Mouse (Mus musculus) neural tube, embryonic 10.5 days (tissue): ENCODE measurements around the gene Hc.

Experiments used
- DNase-seq: peaks from one replicate; pipeline ENCODE4 v3.0.0-alpha.2; 2017; ENCODE audit warnings: low spot score; ENCODE audit errors: extremely low spot score

Gene Hc

GRCm38 (mm10) chr2:34978226-34978625 is 83.0 kb downstream of the Hc start:
- no peak for DNase-seq

DNA sequence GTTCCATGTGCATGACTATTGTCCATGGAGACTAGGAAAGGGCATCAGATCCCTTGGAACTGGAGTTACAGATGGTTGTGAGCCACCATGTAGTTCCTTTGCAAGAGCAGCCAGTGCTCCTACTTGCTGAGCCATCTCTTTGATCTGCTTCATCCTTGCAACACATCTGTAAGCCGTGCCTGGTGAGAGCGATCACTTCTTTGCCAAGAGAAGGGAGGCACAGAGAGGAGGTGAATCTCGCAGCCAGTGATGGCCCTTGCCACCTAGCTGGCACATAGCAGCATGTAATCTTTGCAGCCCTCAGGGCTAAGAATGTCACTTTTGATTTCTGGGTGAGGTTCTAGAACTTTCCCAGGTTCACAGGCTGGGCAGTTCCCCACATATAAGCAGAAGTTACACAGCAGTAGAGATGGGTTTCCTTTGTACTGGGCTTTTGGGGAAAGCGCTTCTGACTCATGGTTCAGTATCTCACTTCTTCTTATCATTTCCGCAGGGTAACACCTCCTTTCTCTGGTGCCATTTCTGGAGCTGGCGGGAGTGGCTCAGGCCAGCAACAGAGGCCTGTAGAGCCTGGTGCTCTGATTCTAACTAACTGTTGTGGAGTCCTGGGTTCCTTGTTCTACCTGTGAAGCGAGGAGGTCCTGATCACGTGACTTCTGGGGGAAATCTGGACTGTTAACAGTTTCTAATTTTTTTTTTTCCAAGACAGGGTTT is 84.1 kb downstream of the Hc start:
- DNase-seq: no peak

DNA sequence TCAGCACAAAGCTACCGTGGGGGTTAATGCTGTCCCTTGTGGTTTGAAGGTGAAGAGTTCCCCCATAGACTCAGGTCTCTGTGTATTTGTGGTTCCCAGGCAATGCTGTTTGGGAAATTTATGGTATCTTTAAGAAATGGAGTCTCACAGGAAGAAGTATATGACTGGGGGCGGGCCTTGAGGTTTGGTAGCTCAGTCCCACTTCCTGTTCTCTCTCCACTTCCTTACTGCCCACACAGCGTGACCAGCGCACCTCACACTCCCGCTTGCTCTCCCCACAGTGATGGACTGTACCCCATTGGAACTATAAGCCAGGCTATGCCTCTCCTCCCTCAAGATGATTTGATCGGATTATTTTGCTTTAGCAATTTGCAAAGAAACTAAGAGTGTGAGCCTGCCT is 84.8 kb downstream of the Hc start:
- no peak for DNase-seq

DNA sequence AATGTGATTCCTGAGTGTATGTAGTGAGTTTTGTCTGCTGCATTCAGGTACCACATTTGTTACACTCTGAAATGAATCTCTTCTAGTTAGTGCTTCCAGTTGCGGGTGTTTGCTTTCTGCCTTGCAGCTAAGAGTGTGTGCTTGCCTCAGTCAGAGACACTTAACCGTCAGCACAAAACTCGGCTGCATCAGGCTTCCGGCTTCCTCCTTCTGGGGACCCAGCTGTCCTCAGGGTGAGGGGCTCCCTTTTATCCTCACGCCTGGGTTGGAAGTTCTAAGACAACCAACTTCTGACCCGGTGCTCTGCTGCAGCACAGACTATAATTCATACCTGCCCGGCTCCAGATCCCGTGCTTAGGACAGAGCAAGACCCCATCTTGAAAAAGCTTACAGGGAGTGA is 88.2 kb downstream of the Hc start:
- DNase-seq: no peak

GRCm38 (mm10) chr2:34971080-34971888 is 90.0 kb downstream of the Hc start:
- no peak for DNase-seq

DNA sequence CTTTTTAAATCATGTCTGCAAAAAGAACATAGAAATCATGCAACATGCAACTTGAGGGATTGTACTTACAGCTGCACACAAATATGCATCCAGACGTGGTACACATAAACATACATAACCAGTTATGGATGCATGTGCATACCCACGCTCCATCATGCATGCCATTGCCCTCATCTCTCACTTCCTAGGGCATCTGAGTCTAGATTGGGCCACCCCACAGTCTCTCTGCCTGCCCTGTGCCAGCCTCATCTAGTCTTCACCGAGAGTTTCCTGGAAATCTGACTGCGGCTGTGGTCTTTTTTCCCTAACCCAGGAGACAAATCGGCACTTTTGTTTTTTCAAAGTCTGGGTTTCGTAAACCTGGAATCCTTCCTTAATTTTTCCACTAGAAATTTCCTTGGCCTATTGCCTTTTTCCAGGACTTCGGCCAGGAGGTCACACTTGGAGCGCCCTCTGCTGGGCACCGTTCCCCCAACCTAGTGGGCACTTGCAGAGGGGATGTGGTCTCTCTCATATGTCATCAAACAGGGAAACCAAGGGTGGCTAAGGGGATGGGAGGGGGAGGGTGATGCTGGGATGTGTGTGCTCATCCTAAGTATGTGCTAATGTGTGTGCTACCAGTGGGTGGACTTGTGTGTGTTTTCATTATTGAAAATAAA is 91.0 kb downstream of the Hc start:
- peak; percentile 83 for DNase-seq

- no peak for DNase-seq
Measured at GRCm38 (mm10) chr2:34969166-34969565, 92.1 kb downstream of the Hc start.

- no peak for DNase-seq
Measured at GRCm38 (mm10) chr2:34966243-34966934, 94.8 kb downstream of the Hc start.

- no peak for DNase-seq
Measured at GRCm38 (mm10) chr2:34965806-34966205, 95.4 kb downstream of the Hc start.

GRCm38 (mm10) chr2:34965293-34965692 is 95.9 kb downstream of the Hc start:
- peak; percentile 28 for DNase-seq

DNA sequence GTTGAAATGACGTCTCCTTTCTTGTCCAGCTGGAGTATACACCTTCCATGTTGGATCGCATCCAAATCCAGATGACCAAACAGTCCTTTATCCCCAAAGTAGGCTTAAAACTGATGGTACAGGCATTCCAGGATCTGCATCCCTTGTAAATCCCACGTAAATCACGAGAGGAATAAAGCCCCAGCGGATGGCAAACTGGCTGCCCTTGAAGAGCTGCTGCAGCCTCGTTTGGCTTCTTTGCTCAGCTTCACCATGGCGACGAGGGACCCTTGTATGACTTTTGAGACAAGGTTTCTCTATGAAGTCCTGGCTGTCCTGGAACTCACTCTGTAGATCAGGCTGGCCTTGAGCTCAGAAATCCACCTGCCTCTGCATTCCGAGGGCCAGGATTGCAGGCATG is 96.6 kb downstream of the Hc start:
- DNase-seq: no peak

- DNase-seq: no peak
Measured at GRCm38 (mm10) chr2:34964230-34964629, 97.0 kb downstream of the Hc start.

DNA sequence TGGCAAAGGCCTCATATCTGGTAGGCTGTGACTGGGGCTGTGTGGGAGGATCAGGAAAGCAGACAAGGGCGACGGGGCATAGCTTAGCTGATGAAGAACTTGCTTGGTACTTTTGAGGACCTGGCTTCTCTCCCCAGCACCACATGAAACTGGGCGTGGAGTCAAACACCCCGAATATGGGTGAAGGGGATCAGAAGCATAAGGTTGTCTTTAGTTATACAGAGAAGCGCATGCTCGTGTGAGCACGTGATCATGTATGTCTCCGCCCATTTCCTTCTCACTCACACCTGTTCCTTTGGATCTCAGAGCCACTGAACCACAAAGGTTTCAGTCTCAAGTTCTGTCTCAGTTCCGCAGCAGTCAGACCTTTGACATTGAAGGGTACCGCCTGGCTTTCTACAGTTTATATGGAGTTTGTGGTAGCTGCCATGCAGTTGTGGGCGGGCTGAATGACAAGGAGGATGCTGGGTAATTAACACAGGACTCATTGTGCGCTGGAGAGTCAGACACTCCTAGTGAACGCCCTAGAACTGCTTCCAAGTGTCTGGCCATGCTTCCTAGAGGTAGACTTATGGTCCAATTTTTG is 97.8 kb downstream of the Hc start:
- no peak for DNase-seq

DNA sequence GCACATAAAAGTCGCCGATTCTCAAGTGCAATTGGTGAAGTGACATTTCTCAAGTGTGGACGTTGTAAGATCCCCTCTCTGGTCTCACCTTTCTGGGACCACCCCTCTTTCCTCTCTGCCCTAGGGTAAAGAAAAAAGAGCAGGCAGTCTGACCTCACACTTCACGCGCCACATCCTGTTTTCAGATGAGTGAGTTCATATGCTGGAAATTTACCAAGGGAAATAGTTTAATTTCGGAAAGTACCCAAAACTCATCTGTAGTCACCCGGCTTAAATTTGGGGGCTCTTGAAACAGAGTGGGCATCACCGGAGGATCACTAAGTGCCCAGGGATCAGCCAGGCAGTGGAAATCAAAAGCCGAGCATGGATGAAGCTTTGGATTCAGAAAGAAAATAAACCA is 98.3 kb downstream of the Hc start:
- DNase-seq: no peak

DNA sequence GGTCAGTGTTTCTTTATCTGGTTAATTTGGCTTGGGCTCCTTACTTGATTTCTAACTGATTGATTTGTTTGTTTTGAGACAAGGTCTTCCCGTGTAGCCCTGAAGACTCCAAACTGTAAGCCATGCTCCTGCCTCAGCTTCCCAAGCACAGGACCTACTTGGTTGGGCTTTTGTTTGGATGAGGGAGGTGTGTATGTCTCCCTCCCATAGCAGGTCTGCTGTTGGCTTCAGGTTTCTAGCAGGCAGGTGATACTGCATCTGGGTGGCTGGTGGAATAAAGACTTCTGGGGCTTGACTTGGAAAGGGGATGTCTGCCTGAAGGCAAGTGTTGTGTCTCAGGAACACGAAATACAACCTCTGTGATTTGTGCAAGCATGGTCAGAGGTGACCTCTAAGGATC is 99.0 kb downstream of the Hc start:
- DNase-seq: no peak

DNA sequence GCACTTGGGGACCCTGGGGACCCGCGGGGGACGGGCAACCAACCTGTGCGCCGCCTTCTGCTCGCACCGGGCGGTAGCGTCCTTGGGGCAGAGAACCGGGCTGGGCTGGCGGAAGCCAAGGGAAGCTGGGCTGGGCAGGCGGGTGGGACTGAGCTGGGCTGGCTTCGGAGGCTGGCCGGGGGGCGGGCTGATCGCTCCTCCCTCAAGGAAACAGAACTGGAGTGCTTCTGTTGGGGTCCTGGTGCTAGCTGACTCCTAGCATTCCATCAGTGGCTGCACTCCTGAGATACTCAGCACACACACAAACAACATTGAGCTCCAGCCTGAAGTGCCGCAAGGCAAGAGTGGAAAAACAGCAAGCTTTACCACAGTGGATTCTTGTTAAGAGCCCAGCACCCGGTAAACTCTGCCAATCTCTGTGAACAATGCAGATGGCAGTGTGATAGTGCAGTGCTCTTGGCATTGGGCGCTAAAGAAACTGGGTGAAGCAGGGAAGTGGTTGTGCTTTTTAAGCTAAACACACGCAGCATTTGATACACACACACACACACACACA is 99.7 kb downstream of the Hc start, which contains the start of gene Traf1:
TSS of gene Traf1 (minus strand) at position 292 of the 556 bp plus-strand sequence.
- no peak for DNase-seq

- no peak for DNase-seq
Measured at GRCm38 (mm10) chr2:34960966-34961365, 100.3 kb downstream of the Hc start.

- no peak for DNase-seq
Measured at GRCm38 (mm10) chr2:34960466-34960865, 100.8 kb downstream of the Hc start.

GRCm38 (mm10) chr2:34958582-34958981 is 102.7 kb downstream of the Hc start:
- no peak for DNase-seq

DNA sequence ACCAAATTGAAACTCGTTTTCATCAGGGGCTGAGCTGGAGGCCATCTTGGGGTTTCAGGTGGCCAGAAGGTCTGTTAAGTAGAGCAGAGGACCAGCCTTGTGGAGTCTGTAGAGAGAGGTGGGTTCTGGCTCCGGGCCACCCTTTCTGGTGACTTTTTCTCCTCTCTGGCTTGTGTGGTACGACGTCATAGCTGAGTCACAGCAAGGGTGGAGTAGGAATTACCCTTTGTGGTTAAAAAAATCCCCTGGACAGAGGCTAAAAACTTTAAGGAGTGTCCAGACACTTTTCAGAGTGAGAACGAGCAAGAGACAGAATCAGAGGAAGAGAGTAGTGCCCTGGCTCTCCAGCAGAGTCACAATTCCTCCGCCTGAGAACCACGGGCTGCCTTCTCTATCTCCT is 103.2 kb downstream of the Hc start:
- no peak for DNase-seq

GRCm38 (mm10) chr2:34957405-34957804 is 103.8 kb downstream of the Hc start:
- DNase-seq: no peak
